Mouse (Mus musculus) MEL (cell line): Measurements from ENCODE around the gene Arid1b. TPM values are rescaled to one million over a fixed set of nuclear protein-coding genes. Genes with fewer than 3 reads are reported as not detected.

Experiments
- DNase-seq: peaks from one replicate; pipeline ENCODE4 v3.0.0; 2011; ENCODE audit warnings: low read depth, low spot score
- H3K27ac ChIP-seq: 2 replicates; pipeline ENCODE4 v1.5.1; 2012; ENCODE audit warnings: low read depth, mild to moderate bottlenecking, control low read depth, low read length, moderate library complexity; ENCODE audit not compliant: control insufficient read depth
- H3K27me3 ChIP-seq, 2 experiments: fragments of 150-350 bp in 1 of 2; sonication (generic) in 1 of 2; 2 replicates each; pipeline ENCODE4 v1.6.1; 2012; ENCODE audit warnings: low read length in 2 of 2, mild to moderate bottlenecking in 2 of 2, improper control_type of control experiment in 1 of 2, moderate library complexity in 1 of 2; ENCODE audit not compliant: insufficient read depth in 2 of 2, control insufficient read depth in 1 of 2
- H3K36me3 ChIP-seq, 2 experiments: 2 replicates each; pipeline ENCODE4 v1.6.1; 2012 to 2014; ENCODE audit warnings: low read length in 2 of 2, improper control_type of control experiment in 1 of 2, inconsistent platforms in 1 of 2, mild to moderate bottlenecking in 1 of 2; ENCODE audit not compliant: insufficient read depth in 2 of 2, control insufficient read depth in 1 of 2
- H3K4me1 ChIP-seq, 2 experiments: fragments of 150-350 bp in 1 of 2; sonication (generic) in 1 of 2; 2 replicates each; pipeline ENCODE4 v1.6.1; 2012; ENCODE audit warnings: low read length in 2 of 2, improper control_type of control experiment in 1 of 2, mild to moderate bottlenecking in 1 of 2; ENCODE audit not compliant: insufficient read depth in 2 of 2, control insufficient read depth in 1 of 2
- H3K4me3 ChIP-seq, 2 experiments: fragments of 150-350 bp in 1 of 2; sonication (generic) in 1 of 2; 2 replicates each; pipeline ENCODE4 v1.5.1; 2012; ENCODE audit warnings: low read depth in 2 of 2, low read length in 2 of 2, mild to moderate bottlenecking in 2 of 2, moderate library complexity in 2 of 2, control low read depth in 1 of 2, improper control_type of control experiment in 1 of 2; ENCODE audit not compliant: control insufficient read depth in 1 of 2, insufficient read depth in 1 of 2
- H3K79me2 ChIP-seq: 2 replicates; pipeline ENCODE4 v1.6.1; 2012; ENCODE audit warnings: mild to moderate bottlenecking, low read length, moderate library complexity; ENCODE audit not compliant: control insufficient read depth, poor library complexity, insufficient read depth
- H3K9ac ChIP-seq: 2 replicates; pipeline ENCODE4 v1.6.1; 2012; ENCODE audit warnings: low read depth, mild to moderate bottlenecking, control low read depth, low read length, moderate library complexity; ENCODE audit not compliant: control insufficient read depth, poor library complexity, severe bottlenecking
- H3K9me3 ChIP-seq: fragments of 150-350 bp; sonication (generic); replicated peaks from 2 replicates; pipeline ENCODE4 v1.6.1; 2012; ENCODE audit warnings: mild to moderate bottlenecking, low read length, improper control_type of control experiment, moderate library complexity; ENCODE audit not compliant: insufficient read depth
- CTCF ChIP-seq, 3 experiments: IDR thresholded peaks in 2 of 3; conservative IDR thresholded peaks in 1 of 3; 2 replicates each; pipeline ENCODE4 v1.5.1; 2011 to 2012; ENCODE audit warnings: low read length in 3 of 3, low read depth in 2 of 3, mild to moderate bottlenecking in 2 of 3, improper control_type of control experiment in 1 of 3, inconsistent platforms in 1 of 3, mixed read lengths in 1 of 3, moderate library complexity in 1 of 3; ENCODE audit not compliant: control insufficient read depth in 1 of 3, insufficient read depth in 1 of 3, poor library complexity in 1 of 3, severe bottlenecking in 1 of 3
- ELF1 ChIP-seq: IDR thresholded peaks from 2 replicates; pipeline ENCODE4 v1.6.1; 2014; ENCODE audit warnings: low read depth, mild to moderate bottlenecking, inconsistent platforms, low read length, improper control_type of control experiment, moderate library complexity
- ETS1 ChIP-seq: IDR thresholded peaks from 2 replicates; pipeline ENCODE4 v1.6.1; 2012; ENCODE audit warnings: low read depth, mild to moderate bottlenecking, inconsistent platforms, low read length, improper control_type of control experiment, moderate library complexity
- GABPA ChIP-seq: IDR thresholded peaks from 2 replicates; pipeline ENCODE4 v1.6.1; 2012; ENCODE audit warnings: low read depth, mild to moderate bottlenecking, inconsistent platforms, low read length, improper control_type of control experiment, moderate library complexity
- GATA1 ChIP-seq: IDR thresholded peaks from 2 replicates; pipeline ENCODE4 v1.6.1; 2011; ENCODE audit warnings: low read depth, low read length, improper control_type of control experiment
- HCFC1 ChIP-seq: IDR thresholded peaks from 2 replicates; pipeline ENCODE4 v1.6.1; 2012; ENCODE audit warnings: low read depth, mild to moderate bottlenecking, inconsistent platforms, low read length, improper control_type of control experiment, moderate library complexity
- JUND ChIP-seq: IDR thresholded peaks from 2 replicates; pipeline ENCODE4 v1.6.1; 2011; ENCODE audit warnings: low read depth, mild to moderate bottlenecking, improper control_type of control experiment, low read length
- MAFK ChIP-seq: IDR thresholded peaks from 2 replicates; pipeline ENCODE4 v1.6.1; 2011; ENCODE audit warnings: low read depth, mild to moderate bottlenecking, low read length, improper control_type of control experiment, borderline replicate concordance
- MEF2A ChIP-seq: IDR thresholded peaks from 2 replicates; pipeline ENCODE4 v1.6.1; 2014; ENCODE audit warnings: low read depth, mild to moderate bottlenecking, inconsistent platforms, low read length, improper control_type of control experiment; ENCODE audit not compliant: poor library complexity, insufficient replicate concordance, severe bottlenecking; ENCODE audit errors: extremely low read depth
- MYB ChIP-seq: IDR thresholded peaks from 2 replicates; pipeline ENCODE4 v1.6.1; 2011; ENCODE audit warnings: mild to moderate bottlenecking, low read depth, low read length, improper control_type of control experiment
- MYC ChIP-seq: IDR thresholded peaks from 2 replicates; pipeline ENCODE4 v1.6.1; 2011; ENCODE audit warnings: low read depth, mild to moderate bottlenecking, low read length, improper control_type of control experiment, moderate library complexity
- NRF1 ChIP-seq: IDR thresholded peaks from 2 replicates; pipeline ENCODE4 v1.6.1; 2014; ENCODE audit warnings: low read depth, mild to moderate bottlenecking, inconsistent platforms, low read length, improper control_type of control experiment, moderate library complexity; ENCODE audit not compliant: poor library complexity, insufficient read depth, severe bottlenecking
- POLR2A ChIP-seq, 2 experiments: IDR thresholded peaks; 2 replicates each; pipeline ENCODE4 v1.6.1; 2011 to 2012; ENCODE audit warnings: low read length in 2 of 2, mild to moderate bottlenecking in 2 of 2, control low read depth in 1 of 2, improper control_type of control experiment in 1 of 2, low read depth in 1 of 2, moderate library complexity in 1 of 2; ENCODE audit not compliant: control insufficient read depth in 1 of 2, insufficient read depth in 1 of 2, poor library complexity in 1 of 2
- POLR2AphosphoS5 ChIP-seq: IDR thresholded peaks from 2 replicates; pipeline ENCODE4 v1.6.1; 2012; ENCODE audit warnings: low read depth, borderline replicate concordance, mild to moderate bottlenecking, inconsistent platforms, low read length, moderate library complexity, mixed read lengths
- RCOR1 ChIP-seq: IDR thresholded peaks from 2 replicates; pipeline ENCODE4 v1.6.1; 2012; ENCODE audit warnings: low read depth, mild to moderate bottlenecking, inconsistent platforms, low read length, improper control_type of control experiment
- SMC3 ChIP-seq: IDR thresholded peaks from 2 replicates; pipeline ENCODE4 v1.6.1; 2011; ENCODE audit warnings: low read depth, low read length, improper control_type of control experiment
- TBP ChIP-seq: IDR thresholded peaks from 2 replicates; pipeline ENCODE4 v1.8.0; 2011; ENCODE audit warnings: low read depth, low read length, improper control_type of control experiment
- TCF12 ChIP-seq: IDR thresholded peaks from 2 replicates; pipeline ENCODE4 v1.6.1; 2014; ENCODE audit warnings: low read depth, mild to moderate bottlenecking, inconsistent platforms, low read length, improper control_type of control experiment, moderate library complexity
- UBTF ChIP-seq: IDR thresholded peaks from 2 replicates; pipeline ENCODE4 v1.6.1; 2012; ENCODE audit warnings: low read depth, mild to moderate bottlenecking, inconsistent platforms, low read length, improper control_type of control experiment, moderate library complexity, borderline replicate concordance; ENCODE audit not compliant: insufficient read depth
- ZC3H11A ChIP-seq: IDR thresholded peaks from 2 replicates; pipeline ENCODE4 v1.6.1; 2012; ENCODE audit warnings: low read depth, mild to moderate bottlenecking, inconsistent platforms, low read length, improper control_type of control experiment
- ZMIZ1 ChIP-seq: IDR thresholded peaks from 2 replicates; pipeline ENCODE4 v1.6.1; 2012; ENCODE audit warnings: low read depth, mild to moderate bottlenecking, inconsistent platforms, low read length, improper control_type of control experiment, moderate library complexity
- polyA plus RNA-seq, 2 experiments: library from polyadenylated mRNA; stranded (reverse) in 1 of 2; unstranded in 1 of 2; fragments of >175 nt in 1 of 2; fragments of >200 nt in 1 of 2; gene quantifications; 2 replicates each; pipeline versions ENCODE4 v1.2.1 to v1.2.4; 2012; ENCODE audit warnings: low replicate concordance in 2 of 2, low read depth in 1 of 2; ENCODE audit not compliant: insufficient read length in 2 of 2, insufficient read depth in 1 of 2, missing spikeins in 1 of 2
- total RNA-seq: library from RNA; depleted of rRNA; stranded (reverse); fragments of 300-350 nt; gene quantifications from 2 replicates; pipeline ENCODE4 v1.2.3, GENCODE M21; 2012

The Arid1b gene
- total and polyA plus RNA-seq, 3 experiments: 13.4 to 17.4 TPM; not detected in 1

DNA sequence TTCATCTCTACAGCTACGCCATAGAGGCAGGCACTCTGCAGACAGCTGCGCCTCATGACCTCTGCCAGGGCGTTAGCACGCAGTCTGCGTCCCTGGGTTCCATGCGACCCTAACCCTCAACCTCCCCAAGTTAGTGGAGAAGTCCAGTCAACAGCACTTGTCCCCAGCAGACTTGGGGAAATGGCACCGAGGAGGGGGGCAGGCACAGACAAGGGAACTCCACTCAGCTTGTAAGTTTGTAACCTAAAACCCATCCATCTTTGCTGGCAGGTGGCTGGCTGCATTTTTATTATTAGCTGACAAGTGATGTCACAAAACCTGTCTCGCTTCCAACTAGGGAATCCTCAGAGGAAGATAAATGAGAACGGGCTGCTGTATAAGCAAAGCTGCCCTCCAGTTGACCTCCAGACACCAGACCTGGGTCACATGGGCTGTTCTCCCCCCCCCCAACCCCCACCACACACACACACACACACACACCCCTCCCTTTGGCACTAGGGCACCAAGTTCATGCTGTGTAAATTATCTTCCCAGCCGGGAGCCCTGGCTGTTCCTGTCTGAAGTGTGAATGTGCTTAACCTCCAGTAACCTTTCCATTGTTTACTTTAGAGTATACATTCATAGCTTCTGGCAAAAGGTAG is 330.2 kb downstream of the Arid1b start:
- H3K79me2 ChIP-seq: no peaks in the 10 kb centered on the region
- peaks cover 17 to 19% of the 10 kb centered on the region in 2 experiments for H3K4me1 ChIP-seq
- peaks cover 5 to 26% of the 10 kb centered on the region in 2 experiments for H3K36me3 ChIP-seq
- no peak for DNase-seq
- no peaks in the 10 kb centered on the region for H3K27me3 ChIP-seq
- no peak overlapping the region for H3K9ac ChIP-seq
- H3K4me3 ChIP-seq: no peak overlapping the region
- no peaks in the 10 kb centered on the region for H3K9me3 ChIP-seq
- H3K27ac ChIP-seq: no peak overlapping the region
- TF ChIP-seq ZMIZ1 (no peak), ETS1 (0 out of 2 replicates have a peak, but pooled peaks have one; percentile 24)

DNA sequence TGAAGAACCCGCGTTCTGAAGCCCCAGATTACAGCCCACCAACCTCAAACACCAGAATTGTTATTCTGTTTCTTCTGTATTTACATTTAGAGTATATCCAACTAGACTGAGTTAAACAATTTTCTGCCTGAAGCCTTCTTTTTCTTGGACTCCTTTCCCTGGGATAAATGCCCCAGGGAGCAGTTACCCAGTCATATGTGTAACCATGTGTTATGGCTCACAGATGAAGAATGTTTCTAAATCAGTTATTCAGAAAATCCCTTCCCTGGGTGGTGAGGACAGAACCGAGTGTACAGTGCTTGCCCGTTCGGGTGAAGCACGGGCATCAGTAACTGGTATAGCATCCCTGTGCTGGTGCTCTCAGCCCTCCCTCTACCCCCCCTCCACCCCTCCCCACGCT is 332.6 kb downstream of the Arid1b start:
- H3K4me1 ChIP-seq: peaks cover 17 to 19% of the 10 kb centered on the region in 2 experiments
- no peaks in the 10 kb centered on the region for H3K79me2 ChIP-seq
- H3K4me3 ChIP-seq: no peak overlapping the region
- no peaks in the 10 kb centered on the region for H3K9me3 ChIP-seq
- no peaks in the 10 kb centered on the region for H3K27me3 ChIP-seq
- H3K9ac ChIP-seq: no peak overlapping the region
- peak overlapping the region; percentile 13; the same call in 1 of the 2 replicates for H3K27ac ChIP-seq
- TF ChIP-seq POLR2A (IDR thresholded peaks at IDR 0.05; ENCODE audit: control insufficient read depth in 1 of 2, insufficient read depth in 1 of 2, low read depth in 1 of 2, low read length in 2 of 2, poor library complexity in 1 of 2) (no peak), NRF1 (no peak), MYC (no peak), MYB (no peak), POLR2AphosphoS5 (no peak), GABPA (no peak), SMC3 (no peak), RCOR1 (no peak), GATA1 (no peak), TCF12 (no peak), TBP (no peak), ZC3H11A (no peak), ELF1 (no peak), MEF2A (no peak), UBTF (no peak), JUND (no peak), CTCF (IDR thresholded peaks at IDR 0.05 in 2 of 3, conservative IDR thresholded peaks at IDR 0.05 in 1 of 3; ENCODE audit: control insufficient read depth in 1 of 3, insufficient read depth in 1 of 3, low read depth in 2 of 3, low read length in 3 of 3, poor library complexity in 1 of 3, severe bottlenecking in 1 of 3) (no peak), HCFC1 (no peak), MAFK (no peak)
- DNase-seq: no peak
- peaks cover 5 to 26% of the 10 kb centered on the region in 2 experiments for H3K36me3 ChIP-seq
